Mouse (Mus musculus): ENCODE data around the gene Mgat4a. TPM values are rescaled to one million over a fixed set of nuclear protein-coding genes. Genes with fewer than 3 reads are reported as not detected.
"Not testable (repeated sequence)": the region's sequence is repeated elsewhere in the genome, so short reads cannot be mapped to it uniquely, and the experiment has no call there.

Mgat4a gene
- polyA plus RNA-seq, 2 experiments, result 0.77 to 0.91 TPM

DNA sequence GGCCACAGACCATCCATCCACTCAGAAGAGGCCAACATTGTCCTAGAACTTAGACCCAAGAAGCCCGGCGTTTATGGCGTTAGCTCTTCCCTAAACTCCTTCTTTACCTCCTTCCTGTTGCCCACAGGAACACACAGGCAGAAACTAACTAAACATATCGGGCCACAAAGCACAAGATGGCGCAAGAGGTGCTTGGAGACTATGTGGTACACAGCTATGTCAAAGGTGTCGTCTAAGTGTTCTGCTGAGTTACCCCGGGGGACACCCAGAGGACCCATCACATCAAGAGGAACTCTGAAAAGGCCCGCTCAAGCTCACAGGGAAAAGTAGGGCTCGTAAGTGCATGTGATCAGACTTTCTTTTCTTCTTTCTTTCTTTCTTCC is 35.5 kb downstream of the Mgat4a start:
- Histone ChIP-seq H3K4me1 (replicated peaks; ENCODE audit: control insufficient read depth in 2 of 2, insufficient read depth in 2 of 2, low read length in 1 of 2) (peaks cover 0 to 11% of the 10 kb centered on the region in 2 experiments; a peak in 2 of 4 replicates), H3K27me3 (ENCODE audit: control insufficient read depth, insufficient read depth, low read length) (no peaks in the 10 kb centered on the region), H3K36me3 (replicated peaks; ENCODE audit: control insufficient read depth, insufficient read depth, low read depth) (no peaks in the 10 kb centered on the region), H3K4me3 (ENCODE audit: insufficient read depth in 1 of 2, low read depth in 2 of 2, low read length in 2 of 2) (no peak overlapping the region), H3K27ac (no peak overlapping the region), H3K9me3 (ENCODE audit: control insufficient read depth, low read length) (no peaks in the 10 kb centered on the region), H3K4me2 (ENCODE audit: low read depth) (no peak overlapping the region), H3K9ac (replicated peaks) (no peak overlapping the region)
- ATAC-seq (ENCODE audit: insufficient read depth), result no peak
- TF ChIP-seq EP300 (IDR thresholded peaks at IDR 0.05; ENCODE audit: low read depth), result no peak
- TF ChIP-seq CTCF (IDR thresholded peaks at IDR 0.05; ENCODE audit: low read depth), result no peak
- DNase-seq (ENCODE audit: low read depth in 3 of 3, low spot score in 3 of 3), result no peak
- WGBS (ENCODE audit: insufficient replicate concordance), result 77% methylated on average over 9 of the region's 9 CpGs

DNA sequence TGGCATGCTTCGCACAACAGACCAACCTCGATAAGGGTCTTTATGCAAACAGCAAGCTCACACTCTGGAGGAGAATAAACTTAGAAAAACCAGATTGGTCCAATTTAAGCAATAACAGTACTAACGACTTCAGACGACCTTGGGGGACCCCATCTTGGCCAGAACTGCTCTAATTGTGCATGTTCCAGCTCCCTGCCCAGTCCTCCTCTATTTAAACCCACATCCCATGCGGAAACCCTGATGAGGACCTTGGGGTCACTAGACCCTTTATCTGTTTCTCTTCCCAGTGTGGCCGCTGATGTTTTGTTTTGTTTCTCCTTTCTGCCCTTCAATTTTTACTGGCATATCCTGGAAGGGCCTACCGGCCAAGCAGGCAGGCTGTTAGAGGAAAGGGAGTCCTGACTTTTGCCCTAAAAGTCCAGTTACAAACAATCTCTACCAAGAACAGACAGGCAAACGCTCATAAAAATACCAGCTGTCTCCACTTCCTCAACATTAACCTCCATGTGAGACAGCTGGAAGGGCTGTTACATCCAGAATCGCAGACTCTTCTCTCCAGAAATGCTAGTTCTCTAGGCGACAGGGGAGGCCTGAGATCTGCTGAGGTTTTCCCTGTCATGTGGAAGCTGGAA is 36.0 kb downstream of the Mgat4a start:
- no peak for DNase-seq (ENCODE audit: low read depth in 3 of 3, low spot score in 3 of 3)
- H3K4me1 ChIP-seq (replicated peaks; ENCODE audit: control insufficient read depth in 2 of 2, insufficient read depth in 2 of 2, low read length in 1 of 2), result peaks cover 0 to 11% of the 10 kb centered on the region in 2 experiments; a peak in 2 of 4 replicates
- H3K36me3 ChIP-seq (replicated peaks; ENCODE audit: control insufficient read depth, insufficient read depth, low read depth), result no peaks in the 10 kb centered on the region
- H3K9me3 ChIP-seq (ENCODE audit: control insufficient read depth, low read length), result no peaks in the 10 kb centered on the region
- ATAC-seq (ENCODE audit: insufficient read depth), result no peak
- no peak overlapping the region for H3K4me3 ChIP-seq (ENCODE audit: insufficient read depth in 1 of 2, low read depth in 2 of 2, low read length in 2 of 2)
- no peak overlapping the region for H3K27ac ChIP-seq
- WGBS (ENCODE audit: insufficient replicate concordance), result 60% methylated on average over 10 of the region's 10 CpGs
- no peaks in the 10 kb centered on the region for H3K27me3 ChIP-seq (ENCODE audit: control insufficient read depth, insufficient read depth, low read length)
- TF ChIP-seq CTCF (IDR thresholded peaks at IDR 0.05; ENCODE audit: low read depth) (no peak), EP300 (IDR thresholded peaks at IDR 0.05; ENCODE audit: low read depth) (no peak)
- no peak overlapping the region for H3K4me2 ChIP-seq (ENCODE audit: low read depth)
- H3K9ac ChIP-seq (replicated peaks), result no peak overlapping the region

GRCm38 (mm10) chr1:37503656-37504055 is 37.2 kb downstream of the Mgat4a start:
- DNase-seq (ENCODE audit: low read depth in 3 of 3, low spot score in 3 of 3), result no peak

DNA sequence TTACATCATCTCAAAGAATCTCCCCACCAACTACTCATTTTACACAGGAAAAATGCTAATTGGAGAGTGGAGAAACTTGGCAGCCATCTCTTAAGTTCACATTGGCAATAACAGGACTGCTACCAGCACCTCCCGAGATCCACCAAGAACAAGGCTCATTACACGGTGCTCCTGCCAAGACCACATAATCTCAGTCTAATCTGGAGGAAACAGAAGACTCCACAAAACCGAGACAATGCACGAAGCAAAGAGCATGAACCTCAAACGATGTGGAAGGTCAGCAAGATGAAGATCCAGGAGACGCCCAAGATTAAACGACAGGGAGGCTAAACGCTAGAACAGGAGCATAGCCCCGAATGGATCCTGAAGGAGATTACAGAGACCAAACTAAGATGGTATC is 38.5 kb downstream of the Mgat4a start:
- Histone ChIP-seq H3K4me1 (replicated peaks; ENCODE audit: control insufficient read depth in 2 of 2, insufficient read depth in 2 of 2, low read length in 1 of 2) (peaks cover 0 to 11% of the 10 kb centered on the region in 2 experiments; a peak in 1 of 4 replicates), H3K36me3 (replicated peaks; ENCODE audit: control insufficient read depth, insufficient read depth, low read depth) (no peaks in the 10 kb centered on the region), H3K9ac (replicated peaks) (no peak overlapping the region), H3K4me3 (ENCODE audit: insufficient read depth in 1 of 2, low read depth in 2 of 2, low read length in 2 of 2) (no peak overlapping the region), H3K27me3 (ENCODE audit: control insufficient read depth, insufficient read depth, low read length) (no peaks in the 10 kb centered on the region), H3K9me3 (ENCODE audit: control insufficient read depth, low read length) (no peaks in the 10 kb centered on the region), H3K4me2 (ENCODE audit: low read depth) (no peak overlapping the region), H3K27ac (no peak overlapping the region)
- DNase-seq (ENCODE audit: low read depth in 3 of 3, low spot score in 3 of 3) (no peak), ATAC-seq (ENCODE audit: insufficient read depth) (no peak)
- WGBS (ENCODE audit: insufficient replicate concordance), result 12% methylated on average over 9 of the region's 9 CpGs
- TF ChIP-seq EP300 (IDR thresholded peaks at IDR 0.05; ENCODE audit: low read depth) (no peak), CTCF (IDR thresholded peaks at IDR 0.05; ENCODE audit: low read depth) (no peak)

More at GRCm38 (mm10) chr1:37503656-37504055, 37.2 kb downstream of the Mgat4a start:
- H3K4me3 ChIP-seq (ENCODE audit: insufficient read depth in 1 of 2, low read depth in 2 of 2, low read length in 2 of 2), result no peak overlapping the region
- peaks cover 0 to 11% of the 10 kb centered on the region in 2 experiments; a peak in 1 of 4 replicates for H3K4me1 ChIP-seq (replicated peaks; ENCODE audit: control insufficient read depth in 2 of 2, insufficient read depth in 2 of 2, low read length in 1 of 2)
- H3K27ac ChIP-seq, result no peak overlapping the region
- TF ChIP-seq EP300 (IDR thresholded peaks at IDR 0.05; ENCODE audit: low read depth) (no peak), CTCF (IDR thresholded peaks at IDR 0.05; ENCODE audit: low read depth) (no peak)
- H3K9ac ChIP-seq (replicated peaks), result no peak overlapping the region
- no peaks in the 10 kb centered on the region for H3K9me3 ChIP-seq (ENCODE audit: control insufficient read depth, low read length)
- no peaks in the 10 kb centered on the region for H3K36me3 ChIP-seq (replicated peaks; ENCODE audit: control insufficient read depth, insufficient read depth, low read depth)
- H3K27me3 ChIP-seq (ENCODE audit: control insufficient read depth, insufficient read depth, low read length), result no peaks in the 10 kb centered on the region
- WGBS (ENCODE audit: insufficient replicate concordance), result 57% methylated on average over 4 of the region's 4 CpGs
- H3K4me2 ChIP-seq (ENCODE audit: low read depth), result no peak overlapping the region
- ATAC-seq (ENCODE audit: insufficient read depth), result no peak

GRCm38 (mm10) chr1:37500723-37501122 is 40.1 kb downstream of the Mgat4a start:
- H3K4me3 ChIP-seq (ENCODE audit: insufficient read depth in 1 of 2, low read depth in 2 of 2, low read length in 2 of 2), result no peak overlapping the region
- no peaks in the 10 kb centered on the region for H3K36me3 ChIP-seq (replicated peaks; ENCODE audit: control insufficient read depth, insufficient read depth, low read depth)
- 62% methylated on average over 8 of the region's 8 CpGs for WGBS (ENCODE audit: insufficient replicate concordance)
- H3K4me2 ChIP-seq (ENCODE audit: low read depth), result no peak overlapping the region
- peaks cover 0 to 17% of the 10 kb centered on the region in 2 experiments; a peak in 1 of 4 replicates for H3K4me1 ChIP-seq (replicated peaks; ENCODE audit: control insufficient read depth in 2 of 2, insufficient read depth in 2 of 2, low read length in 1 of 2)
- no peak overlapping the region for H3K27ac ChIP-seq
- TF ChIP-seq EP300 (IDR thresholded peaks at IDR 0.05; ENCODE audit: low read depth), result no peak
- no peak for TF ChIP-seq CTCF (IDR thresholded peaks at IDR 0.05; ENCODE audit: low read depth)
- H3K27me3 ChIP-seq (ENCODE audit: control insufficient read depth, insufficient read depth, low read length), result no peaks in the 10 kb centered on the region
- H3K9me3 ChIP-seq (ENCODE audit: control insufficient read depth, low read length), result no peaks in the 10 kb centered on the region
- H3K9ac ChIP-seq (replicated peaks), result no peak overlapping the region
- ATAC-seq (ENCODE audit: insufficient read depth) (no peak), DNase-seq (ENCODE audit: low read depth in 3 of 3, low spot score in 3 of 3) (no peak)

DNA sequence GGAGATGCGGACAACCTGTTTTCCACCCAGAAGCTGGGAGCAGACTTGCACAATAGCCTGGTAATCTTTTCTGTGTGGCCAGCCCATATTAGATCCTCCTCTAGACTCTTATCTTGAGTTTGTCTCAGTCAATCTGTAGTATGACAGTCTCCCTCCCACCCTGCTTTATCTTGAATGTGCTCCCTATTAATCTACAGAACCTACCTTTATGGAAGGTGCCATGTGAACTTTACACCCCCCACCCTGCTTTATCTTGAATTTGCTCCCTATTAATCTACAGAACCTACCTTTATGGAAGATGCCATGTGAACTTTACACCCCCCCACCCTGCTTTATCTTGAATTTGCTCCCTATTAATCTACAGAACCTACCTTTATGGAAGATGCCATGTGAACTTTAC is 41.4 kb downstream of the Mgat4a start:
- WGBS (ENCODE audit: insufficient replicate concordance), result 78% methylated on average over 1 of the region's 1 CpGs
- H3K27ac ChIP-seq; ATAC-seq (ENCODE audit: insufficient read depth); DNase-seq (ENCODE audit: low read depth in 3 of 3, low spot score in 3 of 3); H3K27me3 ChIP-seq (ENCODE audit: control insufficient read depth, insufficient read depth, low read length); H3K4me2 ChIP-seq (ENCODE audit: low read depth); H3K36me3 ChIP-seq (replicated peaks; ENCODE audit: control insufficient read depth, insufficient read depth, low read depth); H3K9ac ChIP-seq (replicated peaks); H3K9me3 ChIP-seq (ENCODE audit: control insufficient read depth, low read length); H3K4me3 ChIP-seq (ENCODE audit: insufficient read depth in 1 of 2, low read depth in 2 of 2, low read length in 2 of 2): not testable (repeated sequence)
- peaks cover 0 to 15% of the 10 kb centered on the region in 2 experiments; a peak in 1 of 4 replicates for H3K4me1 ChIP-seq (replicated peaks; ENCODE audit: control insufficient read depth in 2 of 2, insufficient read depth in 2 of 2, low read length in 1 of 2)
